Mouse (Mus musculus) brain, embryonic 14.5 days (tissue): ENCODE measurements around the gene Prr5l.

Experiments
- CTCF ChIP-seq: fragments of 200-500 bp; IDR thresholded peaks from 2 replicates; pipeline ENCODE4 v1.5.1; 2012; ENCODE audit warnings: inconsistent platforms, mild to moderate bottlenecking, moderate library complexity, borderline replicate concordance; ENCODE audit not compliant: insufficient read depth, insufficient read length; ENCODE audit errors: extremely low read depth
- POLR2A ChIP-seq: fragments of 200-500 bp; IDR thresholded peaks from 2 replicates; pipeline ENCODE4 v1.6.1; 2012; ENCODE audit warnings: mild to moderate bottlenecking, inconsistent platforms, borderline replicate concordance; ENCODE audit not compliant: poor library complexity, insufficient read depth, insufficient read length, severe bottlenecking; ENCODE audit errors: extremely low read depth

- TF ChIP-seq POLR2A: no peak
- TF ChIP-seq CTCF: no peak
Measured at GRCm38 (mm10) chr2:101762405-101762804, 120.4 kb downstream of the Prr5l start.
